Mouse (Mus musculus) megakaryocyte, adult 5-6 weeks (primary cell): ENCODE measurements around the gene Letmd1. TPM values are rescaled to one million over a fixed set of nuclear protein-coding genes. Genes with fewer than 3 reads are reported as not detected.
A peak's percentile ranks its signal among the peaks of the same experiment; 100 is the strongest.
"Not testable (repeated sequence)": the region's sequence is repeated elsewhere in the genome, so short reads cannot be mapped to it uniquely, and the experiment has no call there.

Source experiments
- ATAC-seq: 2 replicates; pipeline ENCODE4 v1.8.0; 2016; ENCODE audit warnings: mild to moderate bottlenecking, inconsistent platforms; ENCODE audit not compliant: poor library complexity, severe bottlenecking
- total RNA-seq, 2 experiments: library from RNA; stranded (forward) in 1 of 2; stranded (reverse) in 1 of 2; fragments of 153-499, 151-499 nt in 1 of 2; fragments of 221-1000, 200-1000 nt in 1 of 2; gene quantifications; 2 replicates each; pipeline versions ENCODE4 v1.2.3 to v1.2.4; 2015 to 2017

The Letmd1 gene
- total RNA-seq, 2 experiments from 2014 or later: 8.8 to 15.2 TPM

- ATAC-seq: no peak
These were observed 25.8 kb downstream of the Letmd1 start for GRCm38 (mm10) chr15:100494647-100495046.

DNA sequence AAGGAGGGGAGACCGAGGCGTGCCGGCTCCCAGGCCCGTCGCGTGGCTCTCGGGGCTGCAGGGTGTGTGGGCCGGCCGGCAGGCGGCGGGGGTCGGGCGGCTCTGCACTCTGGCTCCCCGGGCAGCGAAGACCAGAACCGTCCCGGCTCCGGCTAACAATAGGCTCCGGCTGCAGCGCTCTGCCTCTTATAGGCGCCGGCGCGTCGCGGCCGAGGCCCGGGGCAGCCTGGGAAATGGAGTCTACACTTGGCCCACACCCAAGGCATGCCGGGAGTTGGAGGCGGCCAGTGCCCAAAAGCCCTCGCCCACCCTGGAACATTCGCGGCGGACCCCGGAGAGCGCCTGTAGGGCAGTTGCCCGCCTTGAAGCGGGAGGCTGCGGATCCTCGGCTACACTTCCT lies 26.3 kb downstream of the Letmd1 start, which contains the start of gene Csrnp2:
Gene Csrnp2, minus strand, starts transcription at position 387 of the 400 bp plus-strand sequence.
- ATAC-seq: peak; percentile 99

- ATAC-seq: not testable (repeated sequence)
These were observed 30.7 kb downstream of the Letmd1 start for GRCm38 (mm10) chr15:100499506-100499905.

DNA sequence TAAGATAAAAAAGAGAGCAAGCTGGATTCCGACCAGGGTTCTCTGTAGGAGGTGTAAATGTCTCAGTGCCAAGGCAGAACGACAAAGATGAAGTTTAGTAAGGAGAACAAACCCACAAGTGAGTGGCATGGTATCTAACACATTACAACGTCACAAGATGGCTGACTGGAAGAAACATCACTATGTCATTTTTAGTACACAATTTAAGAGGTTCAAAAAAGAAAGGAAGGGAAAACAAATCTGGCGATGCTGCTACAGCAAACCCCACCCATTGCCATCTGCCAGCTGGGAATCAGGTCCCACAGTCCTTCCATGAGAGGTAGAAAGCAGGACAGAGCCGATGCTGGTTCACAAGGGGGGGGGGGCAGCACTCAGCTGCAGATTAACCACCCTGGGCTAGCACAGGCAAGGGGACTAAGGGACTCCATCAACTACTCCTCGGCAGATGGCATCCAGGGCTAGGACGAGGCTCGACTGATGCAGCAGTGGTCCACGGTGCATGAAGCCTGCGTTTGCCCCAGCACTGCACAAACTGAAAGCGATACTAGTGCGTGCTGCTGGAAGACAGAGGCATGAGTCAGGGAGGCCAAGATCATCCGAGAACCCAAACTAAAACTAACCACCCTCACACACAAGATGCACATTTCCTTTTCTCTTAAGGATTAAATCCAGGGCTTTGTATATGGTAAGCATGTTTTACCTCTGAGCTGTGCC lies 39.8 kb downstream of the Letmd1 start:
- ATAC-seq: no peak

DNA sequence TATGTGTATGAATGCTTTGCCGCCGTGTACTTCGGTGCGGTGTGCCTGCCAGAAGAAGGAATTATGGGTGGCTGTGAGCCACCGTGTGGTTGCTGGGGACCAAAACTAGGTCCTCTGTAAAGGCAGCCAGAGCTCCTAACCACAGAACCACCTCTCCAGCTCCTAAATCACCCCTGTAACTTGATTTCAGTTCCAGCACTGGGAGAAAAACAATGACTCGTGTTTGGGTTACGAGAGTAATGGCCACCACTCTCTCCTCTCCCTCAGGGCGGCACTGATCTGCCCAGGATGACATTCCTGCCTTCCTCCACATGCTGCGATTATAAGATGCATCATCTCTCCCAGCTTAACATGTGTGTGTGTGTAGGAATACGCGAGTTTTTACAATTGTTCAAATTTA lies 41.2 kb downstream of the Letmd1 start:
- no peak for ATAC-seq

DNA sequence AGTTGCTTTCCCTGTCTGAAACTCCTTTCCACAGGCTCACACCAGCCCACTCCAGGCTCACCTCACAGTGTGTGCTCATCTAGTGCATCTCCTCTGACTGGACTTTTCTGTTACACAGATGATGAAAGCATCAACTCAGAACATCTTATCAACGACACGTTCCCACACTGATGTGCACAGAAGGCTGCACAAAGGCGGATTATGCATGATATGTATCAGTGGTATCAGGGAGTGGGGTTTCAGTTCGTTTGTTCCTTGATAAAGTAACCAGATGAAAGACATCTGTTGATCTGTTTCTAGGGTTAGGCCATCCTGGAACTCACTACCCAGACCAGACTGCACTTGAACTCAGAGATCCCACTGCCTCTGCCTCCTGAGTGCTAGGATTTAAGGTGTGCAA lies 44.6 kb downstream of the Letmd1 start:
- ATAC-seq: no peak

DNA sequence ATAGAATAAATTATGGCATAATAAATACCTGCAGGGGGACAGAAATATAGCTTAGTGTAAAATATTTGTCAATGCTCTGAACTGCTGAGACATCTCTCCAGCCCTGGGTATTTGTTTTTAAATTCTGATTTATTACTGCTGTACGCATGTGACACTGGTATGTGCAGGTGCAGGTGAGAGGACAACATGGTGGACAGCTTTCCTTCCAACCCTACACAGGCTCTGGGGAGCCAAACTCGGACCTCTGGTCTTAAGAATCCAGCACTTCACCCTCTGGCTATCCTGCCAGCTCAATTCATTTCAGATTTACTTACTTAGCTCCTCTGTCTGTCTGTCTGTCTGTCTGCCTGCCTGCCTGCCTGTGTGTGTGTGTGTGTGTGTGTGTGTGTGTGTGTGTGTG lies 46.3 kb downstream of the Letmd1 start:
- no peak for ATAC-seq

- no peak for ATAC-seq
These were observed 51.5 kb downstream of the Letmd1 start for GRCm38 (mm10) chr15:100520306-100520705.

DNA sequence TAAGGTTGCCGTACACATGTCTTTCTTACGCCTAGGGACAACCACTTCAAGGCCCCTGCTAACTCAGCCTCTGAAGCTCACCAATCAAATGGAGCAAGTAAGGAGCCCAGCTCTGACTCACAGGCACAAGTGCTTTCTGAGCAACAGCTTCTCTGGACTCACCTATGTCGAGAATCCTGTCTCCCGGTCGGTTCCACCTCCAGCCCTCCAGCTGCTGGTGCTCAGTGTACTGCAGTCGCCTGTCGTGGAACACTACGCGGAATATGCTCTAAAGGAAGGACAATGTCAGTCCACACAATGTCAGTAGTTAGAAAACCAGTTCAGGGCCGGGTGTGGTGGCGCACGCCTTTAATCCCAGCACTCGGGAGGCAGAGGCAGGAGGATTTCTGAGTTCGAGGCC lies 56.6 kb downstream of the Letmd1 start:
- no peak for ATAC-seq

DNA sequence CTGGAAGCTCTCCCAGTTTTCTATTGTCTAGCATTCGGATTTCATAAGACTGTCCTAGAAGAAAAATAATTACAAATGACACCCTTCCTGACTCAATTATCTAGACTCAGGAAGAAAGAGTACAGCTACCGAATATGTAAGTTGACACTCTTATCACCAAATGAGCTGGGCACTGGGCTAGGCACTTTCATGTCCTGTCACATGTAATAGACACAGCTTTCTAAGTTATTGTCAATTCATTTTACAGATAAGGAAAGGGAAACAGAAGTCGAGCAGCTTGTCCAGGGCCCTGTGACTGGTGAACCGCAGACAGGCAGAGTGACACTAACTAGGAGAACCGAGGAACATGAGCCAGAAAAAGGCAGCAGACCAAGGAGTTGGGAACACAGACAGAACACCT lies 59.1 kb downstream of the Letmd1 start:
- no peak for ATAC-seq

Other genes with a start within 250 kb of the Letmd1 start
- gene Atf1, start 241.2 kb upstream of the Letmd1 start, total RNA-seq (2015): 77.0 and 100 TPM in 2 replicates
- 52.8 and 95.7 TPM in 2 replicates for gene Atf1, start 241.2 kb upstream of the Letmd1 start, total RNA-seq (2017)
- not detected in 2 replicates for gene Tmprss12, start 188.2 kb upstream of the Letmd1 start, total RNA-seq (2015)
- not detected in 2 replicates for gene Tmprss12, start 188.2 kb upstream of the Letmd1 start, total RNA-seq (2017)
- gene Mettl7a1, start 164.9 kb upstream of the Letmd1 start, total RNA-seq (2015): 21.4 and 25.2 TPM in 2 replicates
- gene Mettl7a1, start 164.9 kb upstream of the Letmd1 start, total RNA-seq (2017): 59.4 and 64.4 TPM in 2 replicates
- not detected in 2 replicates for gene Mettl7a3, start 134.1 kb upstream of the Letmd1 start, total RNA-seq (2015)
- gene Mettl7a3, start 134.1 kb upstream of the Letmd1 start, total RNA-seq (2017): not detected in 2 replicates
- gene Methig1, start 115.9 kb upstream of the Letmd1 start, total RNA-seq (2015): not detected in 2 replicates
- not detected in 2 replicates for gene Methig1, start 115.9 kb upstream of the Letmd1 start, total RNA-seq (2017)
- gene Mettl7a2, start 115.8 kb upstream of the Letmd1 start, total RNA-seq (2015): not detected in 2 replicates
- not detected in 2 replicates for gene Mettl7a2, start 115.8 kb upstream of the Letmd1 start, total RNA-seq (2017)
- gene Higd1c, start 104.5 kb upstream of the Letmd1 start, total RNA-seq (2015): not detected in 2 replicates
- gene Higd1c, start 104.5 kb upstream of the Letmd1 start, total RNA-seq (2017): not detected in 2 replicates
- not detected in 2 replicates for gene Gm5475, start 46.9 kb upstream of the Letmd1 start, total RNA-seq (2015)
- gene Gm5475, start 46.9 kb upstream of the Letmd1 start, total RNA-seq (2017): not detected in 2 replicates
- gene Slc11a2, start 44.0 kb upstream of the Letmd1 start, total RNA-seq (2015): 5.0 and 5.3 TPM in 2 replicates
- 3.1 and 6.0 TPM in 2 replicates for gene Slc11a2, start 44.0 kb upstream of the Letmd1 start, total RNA-seq (2017)
- 0.65 and 1.2 TPM in 2 replicates for gene Csrnp2, start 26.5 kb downstream of the Letmd1 start, total RNA-seq (2015)
- 0.70 and 0.81 TPM in 2 replicates for gene Csrnp2, start 26.5 kb downstream of the Letmd1 start, total RNA-seq (2017)
- gene Tfcp2, start 83.0 kb downstream of the Letmd1 start, total RNA-seq (2015): 1.2 and 2.0 TPM in 2 replicates
- 3.8 and 4.0 TPM in 2 replicates for gene Tfcp2, start 83.0 kb downstream of the Letmd1 start, total RNA-seq (2017)
- gene Pou6f1, start 131.0 kb downstream of the Letmd1 start, total RNA-seq (2015): 1.0 and 1.1 TPM in 2 replicates
- 0.37 and 0.73 TPM in 2 replicates for gene Pou6f1, start 131.0 kb downstream of the Letmd1 start, total RNA-seq (2017)
- 576 and 578 TPM in 2 replicates for gene Dazap2, start 146.3 kb downstream of the Letmd1 start, total RNA-seq (2015)
- 242 and 284 TPM in 2 replicates for gene Dazap2, start 146.3 kb downstream of the Letmd1 start, total RNA-seq (2017)
- gene Smagp, start 167.9 kb downstream of the Letmd1 start, total RNA-seq (2015): 1.1 and 3.2 TPM in 2 replicates
- 0.51 and 4.5 TPM in 2 replicates for gene Smagp, start 167.9 kb downstream of the Letmd1 start, total RNA-seq (2017)
- gene Bin2, start 200.5 kb downstream of the Letmd1 start, total RNA-seq (2015): 309 and 324 TPM in 2 replicates
- 275 and 304 TPM in 2 replicates for gene Bin2, start 200.5 kb downstream of the Letmd1 start, total RNA-seq (2017)
- gene Cela1, start 218.9 kb downstream of the Letmd1 start, total RNA-seq (2015): 3.5 and 6.2 TPM in 2 replicates
- gene Cela1, start 218.9 kb downstream of the Letmd1 start, total RNA-seq (2017): 1.8 and 4.2 TPM in 2 replicates